Mouse (Mus musculus): ENCODE data around the gene Spin2f. TPM values are rescaled to one million over a fixed set of nuclear protein-coding genes. Genes with fewer than 3 reads are reported as not detected.

Spin2f gene
- polyA plus RNA-seq (2012; rRNA removed), result not detected in 2 replicates

GRCm38 (mm10) chrX:31253594-31253993 is at the start of gene Spin2f:
Gene Spin2f, plus strand, starts transcription at chrX:31253894.

Other genes starting within 250 kb of the Spin2f start
- gene Btbd35f29, start 136.2 kb upstream of the Spin2f start, polyA plus RNA-seq (2012; rRNA removed), result not detected in 2 replicates
- not detected in 2 replicates for gene Btbd35f26, start 82.6 kb downstream of the Spin2f start, polyA plus RNA-seq (2012; rRNA removed)
- gene Btbd35f19, start 130.0 kb downstream of the Spin2f start, polyA plus RNA-seq (2012; rRNA removed), result not detected in 2 replicates